Mouse (Mus musculus) heart, adult 2 months (tissue): ENCODE results near the gene Fyb.

Experiments used
- CTCF ChIP-seq: fragments of 200-600 bp; IDR thresholded peaks from 2 replicates; pipeline ENCODE4 v1.8.1; 2022; ENCODE audit warnings: antibody characterized with exemption, mild to moderate bottlenecking, moderate library complexity
- EP300 ChIP-seq: fragments of 200-500 bp; IDR thresholded peaks from 2 replicates; pipeline ENCODE4 v1.6.1; 2011; ENCODE audit warnings: low read depth, low read length, control low read depth; ENCODE audit not compliant: insufficient read depth
- POLR2A ChIP-seq: fragments of 200-500 bp; IDR thresholded peaks from 2 replicates; pipeline ENCODE4 v1.6.1; 2011; ENCODE audit warnings: mild to moderate bottlenecking, low read depth, low read length, control low read depth; ENCODE audit not compliant: insufficient read depth

DNA sequence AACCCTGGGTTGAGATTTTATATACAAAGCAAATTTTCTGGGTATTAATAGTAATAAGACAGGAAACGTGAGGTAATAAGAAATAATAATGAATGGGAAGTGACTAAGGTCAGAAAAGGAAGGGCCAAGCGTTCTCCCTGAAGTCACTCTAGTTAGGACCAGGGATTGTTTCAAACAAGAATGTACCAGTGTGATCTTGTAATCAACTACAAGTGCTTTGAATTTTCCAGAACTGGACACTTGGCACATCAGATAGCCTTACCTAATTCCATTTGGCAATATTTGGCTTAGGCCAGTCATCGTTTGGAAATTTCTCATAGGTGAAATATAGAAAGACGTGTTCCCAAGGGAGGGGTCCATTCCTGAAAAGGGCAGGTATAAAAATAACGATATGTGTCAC is 103.5 kb downstream of the Fyb start:
- TF ChIP-seq CTCF (no peak), POLR2A (no peak), EP300 (no peak)
